Mouse (Mus musculus): ENCODE results near the gene Limk1. TPM values are rescaled to one million over a fixed set of nuclear protein-coding genes. Genes with fewer than 3 reads are reported as not detected.

The Limk1 gene
- polyA plus RNA-seq, 1 experiment = 32.2 TPM

DNA sequence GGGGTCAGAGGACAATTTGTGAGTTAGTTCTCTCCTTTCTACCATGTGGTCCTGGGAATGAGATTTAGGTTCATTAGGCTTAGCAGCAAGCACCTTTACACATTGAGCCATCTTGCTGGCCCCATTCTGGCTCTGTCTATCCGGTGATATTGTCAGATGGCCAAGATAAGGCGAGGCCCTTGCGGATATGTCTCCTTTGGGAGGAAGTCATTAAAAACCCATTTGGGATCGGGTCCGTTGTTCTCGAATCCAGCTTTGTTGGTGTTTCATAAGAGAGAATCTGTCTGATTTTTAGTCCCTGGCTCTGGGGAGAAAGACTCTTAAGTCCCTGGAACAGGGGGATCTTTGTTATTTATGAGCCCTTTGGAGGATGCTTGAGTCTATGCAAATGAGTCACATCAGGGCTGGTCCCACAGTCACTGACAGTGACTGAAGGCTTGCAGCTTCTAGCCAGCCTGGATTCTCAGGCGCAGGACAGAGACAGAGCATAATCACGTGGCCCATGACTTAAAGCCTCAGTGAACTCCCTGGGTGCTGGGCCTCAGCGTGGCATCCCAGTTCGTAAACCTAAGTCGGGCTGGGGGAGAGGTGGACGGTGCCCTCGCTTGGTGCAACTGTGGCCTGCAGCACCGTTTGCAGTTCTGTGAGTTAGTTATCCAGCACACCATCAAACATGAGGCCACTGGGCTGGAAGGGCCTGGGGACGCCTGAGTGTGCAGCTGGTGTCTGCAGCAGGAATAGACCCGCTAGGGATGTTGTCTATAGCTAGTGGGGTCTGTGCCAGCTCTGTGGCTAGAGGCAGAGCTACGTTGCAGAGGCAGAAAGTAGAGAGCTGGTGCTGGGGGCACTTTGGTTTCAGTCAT is 16.8 kb downstream of the Limk1 start:
- peaks cover 3% of the 10 kb centered on the region for H3K79me3 ChIP-seq (ENCODE audit: low read depth)
- no peak for TF ChIP-seq MYOG (IDR thresholded peaks at IDR 0.05; ENCODE audit: control insufficient read depth, extremely low read depth, insufficient read length)
- TF ChIP-seq FOSL1 (IDR thresholded peaks at IDR 0.05; ENCODE audit: insufficient read depth, low read length, poor library complexity, severe bottlenecking) = no peak
- no peak for TF ChIP-seq USF1 (IDR thresholded peaks at IDR 0.05; ENCODE audit: low read depth)
- TF ChIP-seq CEBPB (IDR thresholded peaks at IDR 0.05; ENCODE audit: low read depth) = no peak
- no peak for TF ChIP-seq MAX (IDR thresholded peaks at IDR 0.05)
- no peak for TF ChIP-seq MYOD1 (IDR thresholded peaks at IDR 0.05; ENCODE audit: control insufficient read depth, insufficient read length, low read depth)
- no peak for TF ChIP-seq CTCF (IDR thresholded peaks at IDR 0.05; ENCODE audit: control insufficient read depth, insufficient read depth, insufficient read length)
- H3K4me3 ChIP-seq (ENCODE audit: insufficient read depth, poor library complexity, severe bottlenecking) = no peak overlapping the region
- peaks cover 20% of the 10 kb centered on the region for H3K36me3 ChIP-seq (ENCODE audit: control insufficient read depth, insufficient read depth)
- no peak overlapping the region for H3ac ChIP-seq (ENCODE audit: control insufficient read depth, insufficient read length, low read depth)
- no peaks in the 10 kb centered on the region for H3K79me2 ChIP-seq (ENCODE audit: control insufficient read depth, insufficient read depth)
- H3K27me3 ChIP-seq (ENCODE audit: control insufficient read depth, insufficient read depth, insufficient read length) = no peaks in the 10 kb centered on the region

GRCm38 (mm10) chr5:134669001-134669708 is 19.2 kb downstream of the Limk1 start:
- no peak for TF ChIP-seq CTCF (IDR thresholded peaks at IDR 0.05; ENCODE audit: control insufficient read depth, insufficient read depth, insufficient read length)
- no peak for TF ChIP-seq MYOD1 (IDR thresholded peaks at IDR 0.05; ENCODE audit: control insufficient read depth, insufficient read length, low read depth)
- TF ChIP-seq USF1 (IDR thresholded peaks at IDR 0.05; ENCODE audit: low read depth) = no peak
- no peak for TF ChIP-seq MAX (IDR thresholded peaks at IDR 0.05)
- no peak for TF ChIP-seq MYOG (IDR thresholded peaks at IDR 0.05; ENCODE audit: control insufficient read depth, extremely low read depth, insufficient read length)
- TF ChIP-seq CEBPB (IDR thresholded peaks at IDR 0.05; ENCODE audit: low read depth) = no peak
- no peak for TF ChIP-seq FOSL1 (IDR thresholded peaks at IDR 0.05; ENCODE audit: insufficient read depth, low read length, poor library complexity, severe bottlenecking)
- H3K4me3 ChIP-seq (ENCODE audit: insufficient read depth, poor library complexity, severe bottlenecking) = no peak overlapping the region
- no peaks in the 10 kb centered on the region for H3K27me3 ChIP-seq (ENCODE audit: control insufficient read depth, insufficient read depth, insufficient read length)
- H3K79me2 ChIP-seq (ENCODE audit: control insufficient read depth, insufficient read depth) = no peaks in the 10 kb centered on the region
- no peaks in the 10 kb centered on the region for H3K79me3 ChIP-seq (ENCODE audit: low read depth)
- no peak overlapping the region for H3ac ChIP-seq (ENCODE audit: control insufficient read depth, insufficient read length, low read depth)
- peaks cover 29% of the 10 kb centered on the region for H3K36me3 ChIP-seq (ENCODE audit: control insufficient read depth, insufficient read depth)

- no peaks in the 10 kb centered on the region for H3K79me2 ChIP-seq (ENCODE audit: control insufficient read depth, insufficient read depth)
- H3K4me3 ChIP-seq (ENCODE audit: insufficient read depth, poor library complexity, severe bottlenecking) = no peak overlapping the region
- no peaks in the 10 kb centered on the region for H3K79me3 ChIP-seq (ENCODE audit: low read depth)
- TF ChIP-seq CTCF (IDR thresholded peaks at IDR 0.05; ENCODE audit: control insufficient read depth, insufficient read depth, insufficient read length) = peak; percentile 44
- no peak for TF ChIP-seq MYOD1 (IDR thresholded peaks at IDR 0.05; ENCODE audit: control insufficient read depth, insufficient read length, low read depth)
- H3ac ChIP-seq (ENCODE audit: control insufficient read depth, insufficient read length, low read depth) = no peak overlapping the region
- H3K27me3 ChIP-seq (ENCODE audit: control insufficient read depth, insufficient read depth, insufficient read length) = no peaks in the 10 kb centered on the region
- peaks cover 32% of the 10 kb centered on the region for H3K36me3 ChIP-seq (ENCODE audit: control insufficient read depth, insufficient read depth)
These were observed 19.9 kb downstream of the Limk1 start for GRCm38 (mm10) chr5:134668495-134668894.

DNA sequence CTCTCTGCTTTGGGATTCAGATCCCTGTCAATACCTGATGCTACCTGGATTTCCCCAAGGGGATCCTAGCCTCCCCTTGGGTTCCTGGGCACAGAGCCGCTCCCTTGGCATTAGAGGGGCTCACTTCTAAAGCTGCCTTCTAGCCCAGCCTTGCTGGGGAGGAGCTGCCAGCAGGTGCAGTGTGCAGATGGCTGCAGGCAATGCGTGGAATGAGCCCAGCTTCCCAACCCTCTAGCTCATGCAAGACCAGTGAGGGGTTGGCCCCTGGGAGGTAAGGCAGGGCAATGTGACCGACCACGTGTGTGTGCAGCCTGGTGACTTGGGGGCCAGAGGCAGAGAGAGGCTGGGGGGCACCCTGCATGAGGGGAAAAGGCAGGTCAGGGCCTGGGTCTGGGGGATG is 31.7 kb downstream of the Limk1 start:
- peaks cover 5% of the 10 kb centered on the region for H3K36me3 ChIP-seq (ENCODE audit: control insufficient read depth, insufficient read depth)
- H3ac ChIP-seq (ENCODE audit: control insufficient read depth, insufficient read length, low read depth) = no peak overlapping the region
- H3K4me3 ChIP-seq (ENCODE audit: insufficient read depth, poor library complexity, severe bottlenecking) = no peak overlapping the region
- no peaks in the 10 kb centered on the region for H3K79me3 ChIP-seq (ENCODE audit: low read depth)
- no peaks in the 10 kb centered on the region for H3K27me3 ChIP-seq (ENCODE audit: control insufficient read depth, insufficient read depth, insufficient read length)
- TF ChIP-seq USF1 (IDR thresholded peaks at IDR 0.05; ENCODE audit: low read depth) (no peak), FOSL1 (IDR thresholded peaks at IDR 0.05; ENCODE audit: insufficient read depth, low read length, poor library complexity, severe bottlenecking) (no peak), MYOD1 (IDR thresholded peaks at IDR 0.05; ENCODE audit: control insufficient read depth, insufficient read length, low read depth) (no peak), MAX (IDR thresholded peaks at IDR 0.05) (no peak), CTCF (IDR thresholded peaks at IDR 0.05; ENCODE audit: control insufficient read depth, insufficient read depth, insufficient read length) (no peak), CEBPB (IDR thresholded peaks at IDR 0.05; ENCODE audit: low read depth) (no peak), MYOG (IDR thresholded peaks at IDR 0.05; ENCODE audit: control insufficient read depth, extremely low read depth, insufficient read length) (no peak)
- H3K79me2 ChIP-seq (ENCODE audit: control insufficient read depth, insufficient read depth) = no peaks in the 10 kb centered on the region

GRCm38 (mm10) chr5:134652015-134652414 is 36.4 kb downstream of the Limk1 start:
- Histone ChIP-seq H3K4me3 (ENCODE audit: insufficient read depth, poor library complexity, severe bottlenecking) (no peak overlapping the region), H3K36me3 (ENCODE audit: control insufficient read depth, insufficient read depth) (no peaks in the 10 kb centered on the region), H3K79me2 (ENCODE audit: control insufficient read depth, insufficient read depth) (no peaks in the 10 kb centered on the region), H3K27me3 (ENCODE audit: control insufficient read depth, insufficient read depth, insufficient read length) (no peaks in the 10 kb centered on the region), H3ac (ENCODE audit: control insufficient read depth, insufficient read length, low read depth) (no peak overlapping the region), H3K79me3 (ENCODE audit: low read depth) (no peaks in the 10 kb centered on the region)
- TF ChIP-seq MYOG (IDR thresholded peaks at IDR 0.05; ENCODE audit: control insufficient read depth, extremely low read depth, insufficient read length) (no peak), USF1 (IDR thresholded peaks at IDR 0.05; ENCODE audit: low read depth) (no peak), MAX (IDR thresholded peaks at IDR 0.05) (no peak), MYOD1 (IDR thresholded peaks at IDR 0.05; ENCODE audit: control insufficient read depth, insufficient read length, low read depth) (no peak), CTCF (IDR thresholded peaks at IDR 0.05; ENCODE audit: control insufficient read depth, insufficient read depth, insufficient read length) (no peak), FOSL1 (IDR thresholded peaks at IDR 0.05; ENCODE audit: insufficient read depth, low read length, poor library complexity, severe bottlenecking) (no peak), CEBPB (IDR thresholded peaks at IDR 0.05; ENCODE audit: low read depth) (no peak)

All from C2C12 (cell line).